Mouse (Mus musculus) hindbrain, embryonic 11.5 days (tissue): Measurements from ENCODE around the gene Recql. TPM values are rescaled to one million over a fixed set of nuclear protein-coding genes. Genes with fewer than 3 reads are reported as not detected.

Source experiments
- ATAC-seq: fragments of 200-750 bp; cut with Nextera tagmentation; 2 replicates; pipeline ENCODE4 v1.8.0; 2017; ENCODE audit warnings: mild to moderate bottlenecking, moderate TSS enrichment, moderate library complexity; ENCODE audit not compliant: low FRiP score
- DNase-seq: peaks from one replicate; pipeline ENCODE4 v3.0.0-alpha.2; 2015; ENCODE audit warnings: low spot score
- H3K27ac ChIP-seq: fragments of 300-500 bp; sonication (generic); 2 replicates; pipeline ENCODE4 v1.5.1; 2014; ENCODE audit warnings: mild to moderate bottlenecking, low read depth, low read length
- H3K27me3 ChIP-seq: fragments of 300-500 bp; sonication (generic); 2 replicates; pipeline ENCODE4 v1.6.1; 2014; ENCODE audit warnings: mild to moderate bottlenecking, low read length, moderate library complexity, mixed read lengths; ENCODE audit not compliant: control insufficient read depth, insufficient read depth
- H3K36me3 ChIP-seq: fragments of 300-500 bp; sonication (generic); 2 replicates; pipeline ENCODE4 v1.6.1; 2014; ENCODE audit warnings: mild to moderate bottlenecking, low read length, moderate library complexity, mixed read lengths; ENCODE audit not compliant: control insufficient read depth, insufficient read depth
- H3K4me1 ChIP-seq: fragments of 300-500 bp; sonication (generic); replicated peaks from 2 replicates; pipeline ENCODE4 v1.6.1; 2014; ENCODE audit warnings: low read length, mixed read lengths; ENCODE audit not compliant: control insufficient read depth, insufficient read depth
- H3K4me2 ChIP-seq: fragments of 300-500 bp; sonication (generic); replicated peaks from 2 replicates; pipeline ENCODE4 v1.6.1; 2014; ENCODE audit warnings: mild to moderate bottlenecking, low read depth, low read length
- H3K4me3 ChIP-seq: fragments of 300-500 bp; sonication (generic); 2 replicates; pipeline ENCODE4 v1.5.1; 2014; ENCODE audit warnings: low read depth, low read length
- H3K9ac ChIP-seq: fragments of 300-500 bp; sonication (generic); 2 replicates; pipeline ENCODE4 v1.6.1; 2014; ENCODE audit warnings: low read depth, low read length
- H3K9me3 ChIP-seq: fragments of 300-500 bp; sonication (generic); 2 replicates; pipeline ENCODE4 v1.6.1; 2016; ENCODE audit warnings: low read length; ENCODE audit not compliant: control insufficient read depth
- WGBS: fragments of 180-500 bp; shearing (Covaris S2); extraction: QIAGEN DNeasy Blood & Tissue Kit; methylation state at CpG from one replicate; pipeline ENCODE4 v1.1.7; 2014; 5-methylcytosine and 5-hydroxymethylcytosine counted together
- polyA plus RNA-seq: library from polyadenylated mRNA; unstranded; fragments of >200 nt; fragmentation: Nextera tagmentation; extraction: Ambion mirVana; gene quantifications from 2 replicates; pipeline ENCODE4 v1.2.1, GENCODE M21; 2014

Gene Recql
- polyA plus RNA-seq, 1 experiment from 2014 or later = 34.9 TPM

DNA sequence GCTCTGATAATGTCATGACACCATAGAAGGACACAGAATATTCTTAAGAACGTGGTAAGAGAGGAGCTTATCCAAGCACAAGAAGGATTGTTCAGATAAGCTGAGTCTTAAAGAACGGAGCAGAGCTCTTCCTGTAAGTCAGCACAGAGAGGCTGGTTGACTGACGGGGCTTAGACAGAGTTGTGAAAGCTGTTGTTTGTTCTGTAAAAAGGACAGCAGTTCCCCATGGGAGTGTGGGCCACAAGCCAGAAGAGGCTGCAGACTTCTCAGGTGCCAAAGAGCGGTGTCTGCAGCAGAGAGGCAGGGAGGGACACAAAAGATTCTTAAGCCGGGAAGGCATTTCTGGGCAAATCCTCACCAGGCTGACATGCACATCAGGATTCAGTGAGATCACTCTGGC lies 7.8 kb upstream of the Recql start:
- DNase-seq (no peak), ATAC-seq (no peak)
- WGBS = 91% methylated on average over 5 of the region's 5 CpGs
- H3K27ac ChIP-seq = no peak overlapping the region
- H3K36me3 ChIP-seq = 0 out of 2 replicates have a peak, but pooled peaks cover 2% of the 10 kb centered on the region
- no peaks in the 10 kb centered on the region for H3K27me3 ChIP-seq
- no peaks in the 10 kb centered on the region for H3K4me1 ChIP-seq
- H3K4me2 ChIP-seq = no peak overlapping the region
- H3K9me3 ChIP-seq = no peaks in the 10 kb centered on the region
- H3K4me3 ChIP-seq = no peak overlapping the region
- no peak overlapping the region for H3K9ac ChIP-seq

DNA sequence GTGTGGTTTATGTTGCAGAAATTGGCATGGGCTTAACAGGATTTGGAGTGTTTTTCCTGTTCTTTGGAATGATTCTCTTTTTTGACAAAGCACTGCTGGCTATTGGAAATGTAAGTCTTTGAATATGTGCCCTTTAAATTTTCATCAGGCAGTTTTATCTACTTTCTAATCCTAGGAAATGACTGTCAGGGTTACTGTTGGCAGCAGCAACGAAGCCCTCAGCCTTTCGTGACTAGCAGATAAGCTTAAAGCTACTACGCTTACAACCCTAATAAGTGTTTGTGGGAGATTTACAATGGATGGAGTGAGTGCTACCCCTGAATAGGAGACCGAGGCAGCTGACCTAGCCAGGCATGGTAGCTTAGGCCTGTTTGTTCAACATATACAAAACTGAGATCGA lies 5.4 kb upstream of the Recql start:
- DNase-seq = no peak
- Histone ChIP-seq H3K27ac (no peak overlapping the region), H3K4me2 (no peak overlapping the region), H3K9ac (no peak overlapping the region), H3K4me1 (no peaks in the 10 kb centered on the region), H3K9me3 (no peaks in the 10 kb centered on the region), H3K36me3 (0 out of 2 replicates have a peak, but pooled peaks cover 2% of the 10 kb centered on the region), H3K27me3 (no peaks in the 10 kb centered on the region), H3K4me3 (no peak overlapping the region)
- WGBS = 94% methylated on average over 5 of the region's 5 CpGs
- no peak for ATAC-seq

DNA sequence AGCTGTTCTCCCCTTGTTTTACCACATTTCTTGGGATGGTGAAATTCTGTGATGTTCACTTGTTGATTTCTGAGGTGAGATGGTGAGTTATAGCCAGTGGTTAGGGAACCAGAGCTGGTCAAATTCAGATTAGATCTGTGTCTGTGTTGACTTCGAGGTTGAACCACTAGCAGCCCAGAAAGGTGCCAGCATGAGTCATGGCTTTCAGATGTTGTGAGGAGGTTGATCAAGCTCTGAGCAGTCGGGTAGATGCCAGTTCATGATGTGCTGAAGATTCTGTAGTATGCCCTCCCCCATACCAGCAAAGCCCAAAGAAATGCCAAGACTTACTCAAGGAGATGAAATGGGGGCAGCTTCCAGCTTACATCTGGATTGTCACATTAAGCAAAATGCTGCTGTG lies 2.2 kb upstream of the Recql start:
- Histone ChIP-seq H3K27me3 (no peaks in the 10 kb centered on the region), H3K27ac (no peak overlapping the region), H3K4me1 (no peaks in the 10 kb centered on the region), H3K4me3 (no peak overlapping the region), H3K9me3 (no peaks in the 10 kb centered on the region), H3K9ac (no peak overlapping the region), H3K36me3 (no peaks in the 10 kb centered on the region), H3K4me2 (no peak overlapping the region)
- no peak for DNase-seq
- no peak for ATAC-seq
- 88% methylated on average over 2 of the region's 2 CpGs for WGBS

DNA sequence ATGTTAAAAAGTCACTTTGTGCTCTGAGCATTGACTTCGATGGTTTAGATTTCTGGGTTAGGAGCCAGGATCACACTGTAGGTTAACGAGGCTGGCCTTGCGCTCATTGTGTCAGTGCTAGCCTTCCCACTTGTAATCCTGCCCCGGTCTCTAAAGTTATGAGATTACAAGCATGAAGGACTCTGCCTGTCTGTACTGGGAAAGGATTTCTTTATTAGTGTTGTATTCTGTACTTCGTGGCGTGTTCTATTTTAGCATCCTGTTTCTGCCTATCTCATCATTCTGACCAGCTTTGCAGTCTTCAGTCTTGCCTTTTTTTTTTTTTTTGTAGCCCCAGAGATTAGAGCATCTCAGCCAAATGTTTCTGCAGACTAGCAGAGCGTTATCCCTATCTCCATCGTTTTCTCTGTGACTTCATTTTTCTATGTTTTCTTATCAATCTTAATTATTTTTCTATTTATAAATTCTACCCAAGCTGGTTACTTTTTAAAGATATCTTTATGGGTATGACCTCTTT lies 926 bp upstream of the Recql start:
- Histone ChIP-seq H3K4me1 (no peaks in the 10 kb centered on the region), H3K9ac (peak overlapping the region; percentile 88), H3K27ac (no peak overlapping the region), H3K4me3 (peak overlapping the region; percentile 98), H3K4me2 (peak overlapping the region; percentile 76), H3K36me3 (no peaks in the 10 kb centered on the region), H3K27me3 (no peaks in the 10 kb centered on the region), H3K9me3 (no peaks in the 10 kb centered on the region)
- ATAC-seq = no peak
- DNase-seq = no peak
- 28% methylated on average over 8 of the region's 8 CpGs for WGBS

DNA sequence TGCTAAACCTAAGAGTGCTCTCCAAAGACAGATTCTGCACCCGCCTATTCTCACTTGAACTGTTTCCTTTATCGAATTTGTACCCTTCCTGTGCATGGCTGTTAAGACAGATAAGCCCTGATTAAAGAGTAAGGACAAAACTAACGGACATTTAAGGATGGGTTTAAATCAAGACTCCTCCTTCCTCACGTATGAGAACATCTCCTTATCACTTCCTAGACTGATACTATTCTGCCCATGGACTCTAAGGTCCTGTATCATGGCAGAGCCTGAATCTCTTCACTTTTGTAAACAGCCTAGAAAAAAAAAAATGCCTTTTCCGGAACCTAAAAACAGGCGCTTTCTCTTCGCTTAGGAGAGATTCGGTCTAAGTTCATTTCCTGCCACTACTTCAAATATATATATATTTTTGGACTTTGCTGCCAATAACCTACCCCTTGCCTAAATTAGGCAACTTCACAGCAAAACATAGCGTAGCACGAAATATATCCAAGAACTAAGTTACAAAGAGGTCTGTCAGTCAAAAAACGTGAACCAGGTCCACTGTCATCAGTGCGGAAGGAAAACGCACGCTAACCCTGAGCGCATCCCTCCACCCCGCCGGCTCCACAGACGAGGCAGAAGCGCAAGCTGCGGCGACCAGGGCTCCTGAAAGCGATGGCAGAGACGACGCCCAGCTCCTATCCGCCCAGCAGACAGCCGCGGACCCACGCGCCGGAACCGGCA lies 439 bp downstream of the Recql start:
- WGBS = 7% methylated on average over 31 of the region's 31 CpGs
- H3K4me3 ChIP-seq = peak overlapping the region; percentile 98
- no peaks in the 10 kb centered on the region for H3K9me3 ChIP-seq
- no peaks in the 10 kb centered on the region for H3K4me1 ChIP-seq
- peak; percentile 86 for ATAC-seq
- H3K36me3 ChIP-seq = no peaks in the 10 kb centered on the region
- H3K27ac ChIP-seq = no peak overlapping the region
- H3K9ac ChIP-seq = peak overlapping the region; percentile 54
- peak; percentile 4 for DNase-seq
- no peaks in the 10 kb centered on the region for H3K27me3 ChIP-seq
- H3K4me2 ChIP-seq = peak overlapping the region; percentile 59

DNA sequence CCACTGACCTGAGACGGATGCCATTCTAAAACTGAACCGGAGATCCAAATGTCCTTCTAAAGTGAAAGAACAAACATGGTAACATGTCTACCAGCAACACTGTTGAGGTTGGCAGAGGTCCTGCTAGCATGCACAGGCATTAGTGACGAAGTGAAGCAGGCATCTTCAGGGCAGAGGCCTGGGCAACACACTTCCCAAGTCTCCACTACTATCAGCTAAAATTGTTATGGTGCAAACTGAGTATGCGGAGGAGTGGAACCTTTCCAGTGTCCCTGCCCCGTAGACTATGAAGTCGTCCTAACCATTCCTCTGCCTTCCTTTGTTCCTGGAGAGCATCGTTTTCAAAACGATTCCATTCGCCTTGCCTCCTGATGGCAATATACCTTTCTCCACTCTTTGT lies 2.4 kb downstream of the Recql start:
- H3K4me3 ChIP-seq = no peak overlapping the region
- DNase-seq = no peak
- no peaks in the 10 kb centered on the region for H3K36me3 ChIP-seq
- H3K27me3 ChIP-seq = no peaks in the 10 kb centered on the region
- no peak overlapping the region for H3K4me2 ChIP-seq
- no peak overlapping the region for H3K9ac ChIP-seq
- ATAC-seq = no peak
- no peaks in the 10 kb centered on the region for H3K4me1 ChIP-seq
- no peak overlapping the region for H3K27ac ChIP-seq
- no peaks in the 10 kb centered on the region for H3K9me3 ChIP-seq
- 94% methylated on average over 9 of the region's 9 CpGs for WGBS

DNA sequence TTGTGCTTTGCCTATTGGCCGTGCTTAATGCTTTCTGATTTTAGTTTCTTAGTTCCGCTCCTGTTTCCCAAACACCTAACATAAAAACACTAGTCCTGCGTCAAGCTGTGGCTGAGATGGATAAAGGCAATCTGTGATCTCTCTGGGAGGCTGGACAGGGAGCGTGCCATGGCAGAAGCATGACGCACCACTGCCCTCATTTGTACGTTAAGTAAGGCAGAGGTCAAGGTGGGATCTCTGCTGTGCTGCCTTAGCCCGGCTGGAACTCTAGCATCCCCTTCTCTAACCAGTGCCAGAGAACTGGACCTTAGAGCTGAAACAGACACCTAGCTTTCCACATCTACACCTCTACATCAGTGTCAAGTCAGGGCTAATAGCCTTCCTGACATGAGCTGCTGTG lies 5.3 kb downstream of the Recql start:
- DNase-seq = no peak
- Histone ChIP-seq H3K9ac (no peak overlapping the region), H3K4me2 (no peak overlapping the region), H3K36me3 (0 out of 2 replicates have a peak, but pooled peaks cover 2% of the 10 kb centered on the region), H3K9me3 (no peaks in the 10 kb centered on the region), H3K4me1 (no peaks in the 10 kb centered on the region), H3K4me3 (no peak overlapping the region), H3K27me3 (no peaks in the 10 kb centered on the region), H3K27ac (no peak overlapping the region)
- WGBS = 97% methylated on average over 7 of the region's 7 CpGs
- ATAC-seq = no peak

DNA sequence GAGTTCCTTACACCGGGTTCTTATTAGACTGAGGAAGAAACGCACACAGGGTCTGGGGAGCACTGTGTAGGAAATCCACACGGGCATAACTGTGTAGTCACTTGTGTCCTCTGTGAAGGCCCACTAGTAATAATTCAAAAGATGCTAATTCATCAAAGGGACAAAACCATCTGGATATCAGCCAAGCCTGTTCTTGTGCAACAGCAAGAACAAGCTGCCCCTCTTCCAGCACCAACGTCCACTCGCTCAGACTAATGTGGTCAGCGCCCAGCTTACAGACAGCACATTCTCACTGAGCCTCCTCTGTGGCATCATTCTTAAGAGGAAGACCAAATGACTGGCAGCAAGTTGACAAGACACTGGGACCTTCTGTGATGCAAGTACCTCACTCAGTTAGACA lies 6.9 kb downstream of the Recql start:
- no peak for DNase-seq
- 93% methylated on average over 6 of the region's 6 CpGs for WGBS
- Histone ChIP-seq H3K36me3 (0 out of 2 replicates have a peak, but pooled peaks cover 2% of the 10 kb centered on the region), H3K9ac (no peak overlapping the region), H3K27ac (no peak overlapping the region), H3K4me3 (no peak overlapping the region), H3K27me3 (no peaks in the 10 kb centered on the region), H3K4me2 (no peak overlapping the region), H3K9me3 (no peaks in the 10 kb centered on the region), H3K4me1 (no peaks in the 10 kb centered on the region)
- no peak for ATAC-seq
